26 mouse cellular contexts compared by ENCODE assay signal in genomic region chr10:116957867-116958551, GRCm38 (mm10). TPM values are rescaled to one million over a fixed set of nuclear protein-coding genes. Genes with fewer than 3 reads are reported as not detected.
DNase-seq lines count a peak whose midpoint lies in the region; ATAC-seq and TF ChIP-seq lines count a peak whose summit lies in the region.
"Had no signal": no experiment of that assay in that cellular context is flagged by ENCODE, and none has a peak within 500 bp of the region (broad histone marks: within the 10 kb centered on the region; RNA-seq: fewer than 3 reads in every experiment).

No protein-coding gene starts in this region.

- H3K9ac ChIP-seq in heart, embryonic 11.5 days (ENCODE audit: low read depth, low read length) = no peak overlapping the region
- H3K9ac ChIP-seq: embryonic facial prominence, embryonic 13.5 days; heart, embryonic 13.5 days; hindbrain, embryonic 15.5 days had no signal

- in situ Hi-C loops in Patski (cut with MboI; ENCODE audit: low pct_unique_long_range_greater_than_20kb) = no loop called here

- CTCF ChIA-PET in Patski (lab: Charles Lee) = interaction anchor here (0.9 to 1.2 kb wide), 3 partner anchors 8 to 24 kb away, joined by 3 read pairs; no protein-coding TSS in a partner anchor

- H3K4me3 ChIP-seq in heart, embryonic 11.5 days (ENCODE audit: low read depth, low read length) = no peak overlapping the region
- H3K4me3 ChIP-seq: embryonic facial prominence, embryonic 13.5 days; forebrain, embryonic 10.5 days; heart, embryonic 13.5 days; hindbrain, embryonic 15.5 days had no signal

- H3K4me1 ChIP-seq in heart, embryonic 11.5 days (ENCODE audit: control insufficient read depth, insufficient read depth, low read length) = no peaks in the 10 kb centered on the region
- H3K4me1 ChIP-seq: embryonic facial prominence, embryonic 13.5 days; forebrain, embryonic 10.5 days; heart, embryonic 13.5 days; hindbrain, embryonic 15.5 days had no signal

- no peak for DNase-seq in frontal cortex, postnatal 10 days (ENCODE audit: low spot score in 2 of 2)
- DNase-seq in Patski (ENCODE audit: low read depth, low spot score) = peak; percentile 54
- DNase-seq in gonadal fat pad, adult 2 months (ENCODE audit: low read depth) = peak; percentile 13
- peak; percentile 49 for DNase-seq in kidney, postnatal 10 days
- DNase-seq in ovary, postnatal 10 days (ENCODE audit: low spot score) = no peak
- DNase-seq: adrenal gland, adult 2 months; adrenal gland, postnatal 25 days; cerebellum, adult 2 months; cerebellum, postnatal 10 days; gastrocnemius, postnatal 10 days; heart, postnatal 36 days had no signal

- 0 out of 2 replicates have a peak, but pooled peaks cover 2% of the 10 kb centered on the region for H3K9me3 ChIP-seq in heart, embryonic 11.5 days (replicated peaks; ENCODE audit: control insufficient read depth, low read length)
- H3K9me3 ChIP-seq: embryonic facial prominence, embryonic 13.5 days; forebrain, embryonic 10.5 days; hindbrain, embryonic 15.5 days had no signal

- H3K27me3 ChIP-seq in Patski = no peaks in the 10 kb centered on the region
- no peaks in the 10 kb centered on the region for H3K27me3 ChIP-seq in heart, embryonic 11.5 days (ENCODE audit: control insufficient read depth, insufficient read depth, low read length)
- H3K27me3 ChIP-seq: embryonic facial prominence, embryonic 13.5 days; heart, embryonic 13.5 days; hindbrain, embryonic 15.5 days had no signal

- H3K4me2 ChIP-seq in heart, embryonic 11.5 days = no peak overlapping the region
- H3K4me2 ChIP-seq: embryonic facial prominence, embryonic 13.5 days; heart, embryonic 13.5 days; hindbrain, embryonic 15.5 days had no signal

- TF ChIP-seq CTCF in Patski (IDR thresholded peaks at IDR 0.05) = no peak

- H3K27ac ChIP-seq in heart, embryonic 11.5 days (ENCODE audit: low read depth, low read length) = no peak overlapping the region
- H3K27ac ChIP-seq: embryonic facial prominence, embryonic 13.5 days; forebrain, embryonic 10.5 days; heart, embryonic 13.5 days; hindbrain, embryonic 15.5 days had no signal

- POLR2A ChIA-PET in Patski (lab: Charles Lee) = no interaction called here

- no peaks in the 10 kb centered on the region for H3K36me3 ChIP-seq in heart, embryonic 11.5 days (ENCODE audit: control insufficient read depth, insufficient read depth, low read length)
- H3K36me3 ChIP-seq: forebrain, embryonic 10.5 days; heart, embryonic 13.5 days; hindbrain, embryonic 15.5 days had no signal

- WGBS in heart, embryonic 11.5 days (ENCODE audit: insufficient replicate concordance) = 47% methylated on average over 5 of the region's 5 CpGs

- ATAC-seq in frontal cortex, adult (ENCODE audit: low TSS enrichment) = peak; percentile 45; the same call in 1 of the 2 replicates
- ATAC-seq in Patski = peak; percentile 97
- no peak for ATAC-seq in megakaryocyte-erythroid progenitor cell, adult 5-6 weeks (replicated peaks; ENCODE audit: low FRiP score, low TSS enrichment, poor library complexity, severe bottlenecking)
- no peak for ATAC-seq in heart, embryonic 11.5 days (replicated peaks; ENCODE audit: insufficient number of reproducible peaks, low FRiP score, low TSS enrichment)
- ATAC-seq: forebrain, embryonic 14.5 days had no signal

RNA-seq across cellular contexts. Expression of gene Rab3ip, which starts 7.4 kb away (rescaled TPM):
- polyA plus RNA-seq in Patski (2021) = 198 TPM
- polyA plus RNA-seq in gonadal fat pad, adult 2 months (2012; rRNA removed) = 293 and 458 TPM in 2 replicates
- 7.4 and 13.5 TPM in 2 replicates for total RNA-seq in megakaryocyte-erythroid progenitor cell, adult 5-6 weeks (2014; fragmentation: Nextera tagmentation)
- total RNA-seq in megakaryocyte-erythroid progenitor cell, adult 5-6 weeks (2017) = 3.6 and 8.0 TPM in 2 replicates
- 56.9 and 63.2 TPM in 2 replicates for polyA plus RNA-seq in heart, embryonic 11.5 days (2014; fragmentation: Nextera tagmentation; extraction: Ambion mirVana)

RNA-seq across cellular contexts. Expression of gene Gm10271, which starts 14.4 kb away (rescaled TPM):
- not detected for polyA plus RNA-seq in Patski (2021)
- not detected in 2 replicates for polyA plus RNA-seq in gonadal fat pad, adult 2 months (2012; rRNA removed)
- not detected in 2 replicates for total RNA-seq in megakaryocyte-erythroid progenitor cell, adult 5-6 weeks (2014; fragmentation: Nextera tagmentation)
- total RNA-seq in megakaryocyte-erythroid progenitor cell, adult 5-6 weeks (2017) = not detected in 2 replicates
- not detected in 2 replicates for polyA plus RNA-seq in heart, embryonic 11.5 days (2014; fragmentation: Nextera tagmentation; extraction: Ambion mirVana)
- total RNA-seq: adrenal gland, adult 2 months; adrenal gland, postnatal 25 days; common myeloid progenitor, adult 5-6 weeks; gastrocnemius, postnatal 10 days; gastrocnemius, postnatal 4 days; heart, adult 8-10 months; heart, postnatal 36 days; MEL had no signal
- polyA plus RNA-seq: adrenal gland, adult 2 months; C2C12; cerebellum, adult 2 months; embryonic facial prominence, embryonic 13.5 days; forebrain, embryonic 10.5 days; forebrain, embryonic 14.5 days; heart, embryonic 13.5 days; heart, postnatal 0 days; hindbrain, embryonic 11.5 days; hindbrain, embryonic 15.5 days had no signal

RNA-seq across cellular contexts. Expression of gene Best3, which starts 28.1 kb away (rescaled TPM):
- polyA plus RNA-seq in Patski (2021) = not detected
- 0.69 and 0.77 TPM in 2 replicates for polyA plus RNA-seq in gonadal fat pad, adult 2 months (2012; rRNA removed)
- total RNA-seq in megakaryocyte-erythroid progenitor cell, adult 5-6 weeks (2014; fragmentation: Nextera tagmentation) = not detected in 2 replicates
- total RNA-seq in megakaryocyte-erythroid progenitor cell, adult 5-6 weeks (2017) = not detected in 2 replicates
- polyA plus RNA-seq in heart, embryonic 11.5 days (2014; fragmentation: Nextera tagmentation; extraction: Ambion mirVana) = 0.14 and 0.18 TPM in 2 replicates
- total RNA-seq: common myeloid progenitor, adult 5-6 weeks; MEL had no signal
- polyA plus RNA-seq: forebrain, embryonic 10.5 days; forebrain, embryonic 14.5 days had no signal

Comparison
In these comparisons a context has a peak if more than half of its experiments do, and no peak if none do; other contexts are left out.
1. ATAC-seq: peak in frontal cortex, adult (single experiment) and Patski (single experiment); none in megakaryocyte-erythroid progenitor cell, adult 5-6 weeks (single experiment) and heart, embryonic 11.5 days (single experiment).
2. DNase-seq: peak in Patski (single experiment), gonadal fat pad, adult 2 months (single experiment) and kidney, postnatal 10 days (single experiment); none in frontal cortex, postnatal 10 days (0 of 2) and ovary, postnatal 10 days (single experiment).